Mouse (Mus musculus) heart, postnatal 10 days (tissue): ENCODE measurements around the gene Parp2. TPM values are rescaled to one million over a fixed set of nuclear protein-coding genes. Genes with fewer than 3 reads are reported as not detected.
"Not testable (repeated sequence)": the region's sequence is repeated elsewhere in the genome, so short reads cannot be mapped to it uniquely, and the experiment has no call there.

Experiments
- DNase-seq, 2 experiments: peaks; one replicate each; pipeline ENCODE4 v3.0.0; 2021
- intact Hi-C: fragments of 180-260 bp; cut with DNase I; formaldehyde crosslinking; loops from one replicate; pipeline ENCODE4 v1.15.1; 2025
- total RNA-seq, 2 experiments: library from RNA; stranded (reverse); gene quantifications; 2 replicates each; pipeline ENCODE4 v1.2.3; 2021

Parp2 gene
- total RNA-seq, 2 experiments from 2014 or later: 18.7 to 20.0 TPM

GRCm38 (mm10) chr14:50823240-50823639 lies 15.6 kb downstream of the Parp2 start:
- intact Hi-C loops: no loop called here
- DNase-seq: no peak

GRCm38 (mm10) chr14:50824219-50824618 lies 16.6 kb downstream of the Parp2 start:
- no peak for DNase-seq
- intact Hi-C loops: no loop called here

GRCm38 (mm10) chr14:50826579-50826978 lies 18.9 kb downstream of the Parp2 start:
- intact Hi-C loops: no loop called here
- no peak for DNase-seq

GRCm38 (mm10) chr14:50829878-50830277 lies 22.2 kb downstream of the Parp2 start:
- intact Hi-C loops: no loop called here
- DNase-seq: no peak

GRCm38 (mm10) chr14:50833964-50834363 lies 26.3 kb downstream of the Parp2 start:
- intact Hi-C loops: no loop called here
- peak; percentile 12 to 20 for DNase-seq

GRCm38 (mm10) chr14:50834435-50834834 lies 26.8 kb downstream of the Parp2 start:
- intact Hi-C loops: no loop called here
- DNase-seq: no peak

GRCm38 (mm10) chr14:50837236-50837635 lies 29.6 kb downstream of the Parp2 start:
- intact Hi-C loops: loop anchor here (1.0 kb wide), 1 partner anchor 226 kb away; no protein-coding TSS in a partner anchor
- DNase-seq: peak; percentile 20 to 40

- DNase-seq: no peak
- intact Hi-C loops: no loop called here
These were observed 48.1 kb downstream of the Parp2 start for GRCm38 (mm10) chr14:50855788-50856187.

GRCm38 (mm10) chr14:50862641-50863040 lies 55.0 kb downstream of the Parp2 start:
- no peak for DNase-seq
- intact Hi-C loops: no loop called here

GRCm38 (mm10) chr14:50865005-50865404 lies 57.4 kb downstream of the Parp2 start:
- intact Hi-C loops: loop anchor here (5.0 kb wide), 1 partner anchor 58 kb away; the partner anchor contains the start of genes Ccnb1ip1 and Parp2
- DNase-seq: not testable (repeated sequence)

GRCm38 (mm10) chr14:50866966-50867365 lies 59.3 kb downstream of the Parp2 start:
- intact Hi-C loops: loop anchor here (5.0 kb wide), 1 partner anchor 60 kb away; the partner anchor contains the start of genes Ccnb1ip1 and Parp2

GRCm38 (mm10) chr14:50868211-50868610 lies 60.6 kb downstream of the Parp2 start:
- intact Hi-C loops: loop anchor here (5.0 kb wide), 1 partner anchor 61 kb away; the partner anchor contains the start of genes Ccnb1ip1 and Parp2
- DNase-seq: no peak

More at GRCm38 (mm10) chr14:50866966-50867365, 59.3 kb downstream of the Parp2 start:
- DNase-seq: no peak

GRCm38 (mm10) chr14:50868656-50869055 lies 61.0 kb downstream of the Parp2 start:
- intact Hi-C loops: loop anchor here (5.0 kb wide), 1 partner anchor 61 kb away; the partner anchor contains the start of genes Ccnb1ip1 and Parp2
- no peak for DNase-seq

GRCm38 (mm10) chr14:50869889-50870804 lies 62.5 kb downstream of the Parp2 start, which contains the start of gene Tep1:
Gene Tep1 (minus strand): TSS chr14:50870560.
- peak; percentile 82 to 87 for DNase-seq
- intact Hi-C loops: loop anchor here (1.0 to 5.0 kb wide), 2 partner anchors 63 to 193 kb away; partner anchors contain the start of genes Ccnb1ip1 and Parp2

GRCm38 (mm10) chr14:50870805-50871143 lies 63.1 kb downstream of the Parp2 start:
- no peak for DNase-seq
- intact Hi-C loops: loop anchor here (1.0 kb wide), 1 partner anchor 193 kb away; no protein-coding TSS in a partner anchor

Other genes starting within 250 kb of the Parp2 start
- not detected for gene Olfr744, start 193.0 kb upstream of the Parp2 start, total RNA-seq
- gene Olfr745, start 168.5 kb upstream of the Parp2 start, total RNA-seq: not detected
- gene Olfr746, start 160.8 kb upstream of the Parp2 start, total RNA-seq: not detected
- gene Olfr747, start 114.6 kb upstream of the Parp2 start, total RNA-seq: not detected
- gene Olfr748, start 100.5 kb upstream of the Parp2 start, total RNA-seq: not detected
- not detected for gene Olfr749, start 62.7 kb upstream of the Parp2 start, total RNA-seq
- 10 to 100 TPM; 22.9 to 26.8 TPM for gene Ttc5, start 22.3 kb upstream of the Parp2 start, total RNA-seq
- not detected for gene Ccnb1ip1, start 109 bp upstream of the Parp2 start, total RNA-seq
- 10 to 100 TPM; 10.9 to 11.6 TPM for gene Tep1, start 62.7 kb downstream of the Parp2 start, total RNA-seq
- gene Klhl33, start 89.7 kb downstream of the Parp2 start, total RNA-seq: 1 to 10 TPM; 5.7 to 5.9 TPM
- gene Osgep, start 117.1 kb downstream of the Parp2 start, total RNA-seq: 10 to 100 TPM; 59.5 to 66.3 TPM
- gene Apex1, start 117.1 kb downstream of the Parp2 start, total RNA-seq: 10 to 100 TPM; 39.5 to 43.4 TPM
- 10 to 100 TPM; 23.7 to 25.4 TPM for gene Pip4p1, start 123.0 kb downstream of the Parp2 start, total RNA-seq
- gene Pnp, start 123.2 kb downstream of the Parp2 start, total RNA-seq: 10 to 100 TPM; 15.2 to 17.3 TPM
- 10 to 100 TPM; 13.0 to 14.4 TPM for gene Gm49342, start 136.7 kb downstream of the Parp2 start, total RNA-seq
- 1 to 10 TPM in 1 of 2 experiments, under 1 TPM in 1; 0.69 to 1.1 TPM for gene Pnp2, start 148.2 kb downstream of the Parp2 start, total RNA-seq
- gene Rnase10, start 199.9 kb downstream of the Parp2 start, total RNA-seq: under 1 TPM; 0.17 TPM
- not detected for gene Rnase9, start 234.0 kb downstream of the Parp2 start, total RNA-seq
- gene Rnase11, start 242.3 kb downstream of the Parp2 start, total RNA-seq: not detected
- not detected for gene Rnase12, start 249.8 kb downstream of the Parp2 start, total RNA-seq